Mouse (Mus musculus): Measurements from ENCODE around the gene 4931428F04Rik. TPM values are rescaled to one million over a fixed set of nuclear protein-coding genes. Genes with fewer than 3 reads are reported as not detected.

The 4931428F04Rik gene
- polyA plus RNA-seq, 1 experiment from 2014 or later: 14.5 TPM

DNA sequence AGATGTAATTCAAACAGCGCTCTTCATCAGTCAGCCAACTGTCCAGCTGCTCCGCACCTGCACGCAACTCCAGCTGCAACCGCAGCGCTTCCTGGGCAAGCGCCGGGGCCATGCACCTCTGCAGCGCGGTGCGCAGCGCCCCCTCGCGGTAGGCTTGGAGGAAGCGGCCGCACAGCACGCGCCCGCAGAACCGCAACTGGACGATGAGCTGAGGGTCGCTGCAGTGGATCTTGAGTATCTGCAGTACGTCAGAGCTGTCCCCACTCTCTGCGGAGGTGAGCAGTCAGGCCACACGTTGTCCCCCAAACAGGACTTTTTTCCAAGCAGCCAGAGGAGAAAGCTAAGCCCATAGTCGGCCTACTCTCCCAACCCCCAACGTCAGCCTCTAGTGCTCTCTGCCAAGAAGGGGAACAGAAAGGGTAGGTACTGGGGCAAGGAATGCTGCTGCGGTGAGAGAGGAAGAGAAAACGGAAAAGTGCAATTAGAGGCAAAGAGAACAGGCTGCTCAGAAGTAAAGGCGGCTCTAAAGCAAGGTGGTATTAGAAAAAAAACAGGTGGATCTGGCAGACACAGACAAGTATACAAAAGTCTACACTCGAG, 29.8 kb downstream of the 4931428F04Rik start:
- Histone ChIP-seq H3K27me3 (peaks cover 51% of the 10 kb centered on the region), H3K9me3 (replicated peaks) (no peaks in the 10 kb centered on the region), H3K27ac (replicated peaks) (no peak overlapping the region), H3K4me1 (peaks cover 36% of the 10 kb centered on the region), H3K9ac (no peak overlapping the region), H3K4me3 (replicated peaks) (peak overlapping the region; percentile 40), H3K4me2 (replicated peaks) (peak overlapping the region; percentile 68), H3K36me3 (no peaks in the 10 kb centered on the region)
- ATAC-seq (ENCODE audit: insufficient number of reproducible peaks, low FRiP score, low TSS enrichment, low read depth): no peak
- 1% methylated on average over 30 of the region's 30 CpGs for WGBS

- Histone ChIP-seq H3K9me3 (replicated peaks) (no peaks in the 10 kb centered on the region), H3K36me3 (no peaks in the 10 kb centered on the region), H3K4me2 (replicated peaks) (peak overlapping the region; percentile 68), H3K27me3 (peaks cover 51% of the 10 kb centered on the region), H3K4me1 (peaks cover 38% of the 10 kb centered on the region), H3K4me3 (replicated peaks) (peak overlapping the region; percentile 40), H3K27ac (replicated peaks) (no peak overlapping the region), H3K9ac (no peak overlapping the region)
- no peak for ATAC-seq (ENCODE audit: insufficient number of reproducible peaks, low FRiP score, low TSS enrichment, low read depth)
- WGBS: 6% methylated on average over 55 of the region's 55 CpGs
Measured at GRCm38 (mm10) chr8:105258911-105259720, 30.5 kb downstream of the 4931428F04Rik start.

GRCm38 (mm10) chr8:105257318-105258114, 32.1 kb downstream of the 4931428F04Rik start:
- peaks cover 41% of the 10 kb centered on the region for H3K27me3 ChIP-seq
- H3K36me3 ChIP-seq: peaks cover 11% of the 10 kb centered on the region
- ATAC-seq (ENCODE audit: insufficient number of reproducible peaks, low FRiP score, low TSS enrichment, low read depth): no peak
- no peak overlapping the region for H3K9ac ChIP-seq
- WGBS: 70% methylated on average over 7 of the region's 7 CpGs
- no peak overlapping the region for H3K27ac ChIP-seq (replicated peaks)
- no peak overlapping the region for H3K4me2 ChIP-seq (replicated peaks)
- H3K4me1 ChIP-seq: peaks cover 47% of the 10 kb centered on the region
- no peak overlapping the region for H3K4me3 ChIP-seq (replicated peaks)
- no peaks in the 10 kb centered on the region for H3K9me3 ChIP-seq (replicated peaks)

GRCm38 (mm10) chr8:105254966-105255350, 34.7 kb downstream of the 4931428F04Rik start, which contains the start of gene B3gnt9:
Gene B3gnt9 (minus strand): TSS chr8:105255153.
- Histone ChIP-seq H3K27me3 (peaks cover 26% of the 10 kb centered on the region), H3K9ac (peak within 1 kb of the TSS; percentile 73), H3K36me3 (peaks cover 33% of the 10 kb centered on the region), H3K4me2 (replicated peaks) (peak within 1 kb of the TSS; percentile 92), H3K4me3 (replicated peaks) (peak within 1 kb of the TSS; percentile 67), H3K9me3 (replicated peaks) (no peaks in the 10 kb centered on the region), H3K4me1 (peaks cover 43% of the 10 kb centered on the region), H3K27ac (replicated peaks) (peak within 1 kb of the TSS; percentile 95)
- ATAC-seq (ENCODE audit: insufficient number of reproducible peaks, low FRiP score, low TSS enrichment, low read depth): peak; percentile 86
- under 1% methylated on average over 14 of the region's 14 CpGs for WGBS

DNA sequence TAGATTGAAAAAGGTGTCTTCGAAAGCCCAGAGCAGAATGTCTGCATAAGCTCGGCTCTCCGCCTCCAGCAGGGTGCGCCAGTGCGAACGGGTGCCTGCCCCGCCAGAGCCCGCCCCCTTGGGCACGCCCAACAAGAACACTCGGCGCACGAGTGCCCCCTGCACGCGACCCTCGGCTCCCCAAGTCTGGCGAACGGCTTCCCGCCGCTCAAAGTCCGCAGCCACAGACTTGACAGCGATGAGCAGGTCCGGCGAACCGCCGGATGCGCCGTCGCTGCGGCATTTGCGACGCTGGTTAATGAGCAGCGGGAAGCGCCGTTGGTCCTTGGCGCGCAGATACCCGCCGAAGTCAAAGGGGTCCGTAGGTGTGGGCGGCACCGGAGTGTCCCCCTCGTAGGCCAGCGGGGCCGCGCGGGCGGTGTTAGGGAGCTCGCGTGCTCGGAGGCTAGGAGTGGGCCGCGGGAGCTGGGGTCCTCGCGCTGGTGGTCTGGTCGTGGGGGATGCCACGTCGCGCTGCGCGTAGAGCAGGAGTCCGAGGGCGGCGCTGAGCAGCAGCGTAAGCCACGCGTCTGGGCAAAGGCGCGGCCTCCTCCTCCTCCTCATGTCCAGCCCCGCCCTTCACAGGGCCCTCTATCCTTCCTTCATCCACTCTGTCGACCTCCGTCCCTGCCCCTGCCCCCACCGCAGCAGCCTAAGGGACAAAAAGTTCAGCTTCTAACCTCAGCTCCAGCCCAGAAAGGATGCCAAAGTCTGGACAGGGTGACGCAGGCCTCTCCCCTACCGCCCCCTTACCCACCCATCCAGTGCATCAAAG, 35.3 kb downstream of the 4931428F04Rik start:
- H3K36me3 ChIP-seq: peaks cover 39% of the 10 kb centered on the region
- no peaks in the 10 kb centered on the region for H3K9me3 ChIP-seq (replicated peaks)
- peak overlapping the region; percentile 73 for H3K9ac ChIP-seq
- H3K27me3 ChIP-seq: peaks cover 20% of the 10 kb centered on the region
- H3K4me1 ChIP-seq: peaks cover 37% of the 10 kb centered on the region
- H3K4me2 ChIP-seq (replicated peaks): peak overlapping the region; percentile 92
- under 1% methylated on average over 74 of the region's 74 CpGs for WGBS
- peak overlapping the region; percentile 95 for H3K27ac ChIP-seq (replicated peaks)
- peak overlapping the region; percentile 67 for H3K4me3 ChIP-seq (replicated peaks)
- peak; percentile 91 for ATAC-seq (ENCODE audit: insufficient number of reproducible peaks, low FRiP score, low TSS enrichment, low read depth)

GRCm38 (mm10) chr8:105253766-105254151, 35.9 kb downstream of the 4931428F04Rik start:
- peak overlapping the region; percentile 67 for H3K4me3 ChIP-seq (replicated peaks)
- no peaks in the 10 kb centered on the region for H3K9me3 ChIP-seq (replicated peaks)
- peak overlapping the region; percentile 73; the same call in 1 of the 2 replicates for H3K9ac ChIP-seq
- peaks cover 31% of the 10 kb centered on the region for H3K4me1 ChIP-seq
- peak overlapping the region; percentile 92 for H3K4me2 ChIP-seq (replicated peaks)
- no peak for ATAC-seq (ENCODE audit: insufficient number of reproducible peaks, low FRiP score, low TSS enrichment, low read depth)
- peak overlapping the region; percentile 95 for H3K27ac ChIP-seq (replicated peaks)
- peaks cover 45% of the 10 kb centered on the region for H3K36me3 ChIP-seq
- peaks cover 14% of the 10 kb centered on the region for H3K27me3 ChIP-seq
- WGBS: 35% methylated on average over 20 of the region's 20 CpGs

DNA sequence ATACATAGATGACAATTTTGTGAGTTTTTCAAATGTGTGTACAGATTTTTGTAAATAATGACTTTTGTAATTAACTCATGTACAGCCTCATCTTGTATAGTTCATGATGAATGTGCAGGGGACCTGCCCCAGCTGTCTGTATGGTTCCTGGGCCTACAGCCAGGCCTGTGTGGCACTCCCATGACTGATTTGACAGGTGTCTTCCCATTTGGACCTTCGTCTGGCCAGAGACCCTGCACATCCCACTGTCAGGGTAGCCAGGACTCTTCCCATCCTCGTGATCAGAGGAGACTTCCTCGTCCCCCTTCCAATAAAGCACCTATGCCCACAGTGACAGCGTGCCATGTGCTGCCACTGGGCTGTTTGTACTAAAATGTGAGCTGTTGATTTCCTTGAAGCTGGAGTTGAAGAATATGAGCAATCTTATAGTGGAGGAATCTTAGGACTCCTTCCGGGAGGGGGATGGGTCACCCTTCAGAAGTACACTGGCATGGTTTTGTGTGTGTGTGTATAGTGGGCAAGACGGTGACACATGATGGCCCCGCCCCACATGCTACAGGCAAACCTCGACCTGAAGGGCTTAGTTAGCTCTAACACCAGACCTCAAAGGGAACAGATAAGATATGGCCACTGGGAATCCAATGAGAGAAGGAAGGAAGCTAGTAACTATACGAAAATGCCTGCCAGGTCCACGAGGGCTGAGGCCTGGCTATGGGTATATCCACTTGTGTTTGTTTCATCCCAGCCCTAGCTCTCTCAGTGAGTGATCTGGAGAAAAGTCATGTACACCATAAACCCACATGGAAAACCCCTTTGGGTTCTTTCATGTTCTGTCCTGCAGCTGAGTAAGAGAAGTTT, 36.8 kb downstream of the 4931428F04Rik start:
- no peak overlapping the region for H3K9ac ChIP-seq
- H3K27me3 ChIP-seq: peaks cover 6% of the 10 kb centered on the region
- peaks cover 27% of the 10 kb centered on the region for H3K4me1 ChIP-seq
- H3K27ac ChIP-seq (replicated peaks): no peak overlapping the region
- no peaks in the 10 kb centered on the region for H3K9me3 ChIP-seq (replicated peaks)
- 83% methylated on average over 10 of the region's 10 CpGs for WGBS
- ATAC-seq (ENCODE audit: insufficient number of reproducible peaks, low FRiP score, low TSS enrichment, low read depth): no peak
- H3K36me3 ChIP-seq: peaks cover 52% of the 10 kb centered on the region
- peak overlapping the region; percentile 92 for H3K4me2 ChIP-seq (replicated peaks)
- peak overlapping the region; percentile 67; the same call in 1 of the 2 replicates for H3K4me3 ChIP-seq (replicated peaks)

- H3K9ac ChIP-seq: no peak overlapping the region
- peaks cover 56% of the 10 kb centered on the region for H3K36me3 ChIP-seq
- no peak for ATAC-seq (ENCODE audit: insufficient number of reproducible peaks, low FRiP score, low TSS enrichment, low read depth)
- H3K4me3 ChIP-seq (replicated peaks): no peak overlapping the region
- no peak overlapping the region for H3K4me2 ChIP-seq (replicated peaks)
- H3K9me3 ChIP-seq (replicated peaks): no peaks in the 10 kb centered on the region
- peaks cover 3% of the 10 kb centered on the region; the same call in 1 of the 2 replicates for H3K27me3 ChIP-seq
- H3K27ac ChIP-seq (replicated peaks): no peak overlapping the region
- WGBS: 87% methylated on average over 6 of the region's 6 CpGs
- H3K4me1 ChIP-seq: peaks cover 27% of the 10 kb centered on the region
Measured at GRCm38 (mm10) chr8:105251954-105252353, 37.7 kb downstream of the 4931428F04Rik start.

- peaks cover 51% of the 10 kb centered on the region for H3K36me3 ChIP-seq
- no peaks in the 10 kb centered on the region for H3K4me1 ChIP-seq
- no peaks in the 10 kb centered on the region for H3K9me3 ChIP-seq (replicated peaks)
- no peak overlapping the region for H3K27ac ChIP-seq (replicated peaks)
- ATAC-seq (ENCODE audit: insufficient number of reproducible peaks, low FRiP score, low TSS enrichment, low read depth): no peak
- no peak overlapping the region for H3K4me2 ChIP-seq (replicated peaks)
- H3K4me3 ChIP-seq (replicated peaks): no peak overlapping the region
- WGBS: 94% methylated on average over 7 of the region's 7 CpGs
- no peaks in the 10 kb centered on the region for H3K27me3 ChIP-seq
- no peak overlapping the region for H3K9ac ChIP-seq
Measured at GRCm38 (mm10) chr8:105241016-105241415, 48.6 kb downstream of the 4931428F04Rik start.

Measured in embryonic facial prominence, embryonic 15.5 days (tissue).